Mouse (Mus musculus) adrenal gland, adult 18-20 months (tissue): Measurements from ENCODE around the gene Pifo. TPM values are rescaled to one million over a fixed set of nuclear protein-coding genes. Genes with fewer than 3 reads are reported as not detected.

Experiments
- DNase-seq, 2 experiments: peaks; one replicate each; pipeline ENCODE4 v3.0.0; 2021 to 2022; ENCODE audit warnings: low spot score in 2 of 2
- total RNA-seq, 2 experiments: library from RNA; stranded (reverse); gene quantifications; 1 replicate in 1 of 2; 2 replicates in 1 of 2; pipeline ENCODE4 v1.2.3; 2021

The Pifo gene
- total RNA-seq, 2 experiments from 2014 or later = not detected

DNA sequence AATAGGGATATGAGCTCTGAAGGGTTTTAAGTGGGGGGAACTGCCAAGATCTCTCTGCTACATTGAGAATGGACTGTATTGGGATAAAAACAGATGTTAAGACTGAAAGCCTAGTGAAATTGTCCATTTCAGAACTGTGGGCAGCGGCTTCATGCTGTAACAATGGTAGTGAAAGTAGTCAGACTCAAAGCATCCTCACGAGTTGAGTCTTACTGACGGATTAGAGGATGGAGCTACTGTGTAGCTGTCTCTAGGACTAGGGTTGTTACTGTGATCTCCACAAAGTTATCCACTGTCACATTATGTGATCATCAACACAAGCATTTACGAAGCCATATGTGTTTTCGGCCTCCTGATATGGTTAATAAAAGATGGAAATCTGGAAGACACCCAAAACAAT lies 56.2 kb downstream of the Pifo start:
- DNase-seq = no peak

GRCm38 (mm10) chr3:105957235-105957634 lies 57.2 kb downstream of the Pifo start:
- no peak for DNase-seq

GRCm38 (mm10) chr3:105951348-105951747 lies 63.1 kb downstream of the Pifo start:
- no peak for DNase-seq

Other genes with a start within 250 kb of the Pifo start
- 100 to 1,000 TPM; 135 to 179 TPM for gene Rap1a, start 213.3 kb downstream of the Pifo start, total RNA-seq
- gene Adora3, start 143.8 kb downstream of the Pifo start, total RNA-seq = under 1 TPM; 0.33 to 0.80 TPM
- gene Tmigd3, start 143.7 kb downstream of the Pifo start, total RNA-seq = not detected
- 1 to 10 TPM; 1.0 to 1.2 TPM for gene I830077J02Rik, start 82.0 kb downstream of the Pifo start, total RNA-seq
- gene Wdr77, start 55.3 kb downstream of the Pifo start, total RNA-seq = 10 to 100 TPM; 44.0 to 66.5 TPM
- 100 to 1,000 TPM; 342 to 391 TPM for gene Atp5f1, start 54.5 kb downstream of the Pifo start, total RNA-seq
- gene Ovgp1, start 40.9 kb downstream of the Pifo start, total RNA-seq = under 1 TPM; 0.48 to 0.93 TPM
- not detected for gene Chil5, start 18.2 kb upstream of the Pifo start, total RNA-seq
- gene Chia1, start 98.6 kb upstream of the Pifo start, total RNA-seq = not detected
- gene Chil3, start 152.9 kb upstream of the Pifo start, total RNA-seq = under 1 TPM; 0.26 to 0.83 TPM
- not detected for gene Chil4, start 204.9 kb upstream of the Pifo start, total RNA-seq